Mouse (Mus musculus) spleen, postnatal 4 days (tissue): ENCODE data around the gene Ifngr2.

Experiments
- DNase-seq, 2 experiments: peaks; one replicate each; pipeline ENCODE4 v3.0.0; 2022; ENCODE audit warnings: low spot score in 2 of 2

Gene Ifngr2

DNA sequence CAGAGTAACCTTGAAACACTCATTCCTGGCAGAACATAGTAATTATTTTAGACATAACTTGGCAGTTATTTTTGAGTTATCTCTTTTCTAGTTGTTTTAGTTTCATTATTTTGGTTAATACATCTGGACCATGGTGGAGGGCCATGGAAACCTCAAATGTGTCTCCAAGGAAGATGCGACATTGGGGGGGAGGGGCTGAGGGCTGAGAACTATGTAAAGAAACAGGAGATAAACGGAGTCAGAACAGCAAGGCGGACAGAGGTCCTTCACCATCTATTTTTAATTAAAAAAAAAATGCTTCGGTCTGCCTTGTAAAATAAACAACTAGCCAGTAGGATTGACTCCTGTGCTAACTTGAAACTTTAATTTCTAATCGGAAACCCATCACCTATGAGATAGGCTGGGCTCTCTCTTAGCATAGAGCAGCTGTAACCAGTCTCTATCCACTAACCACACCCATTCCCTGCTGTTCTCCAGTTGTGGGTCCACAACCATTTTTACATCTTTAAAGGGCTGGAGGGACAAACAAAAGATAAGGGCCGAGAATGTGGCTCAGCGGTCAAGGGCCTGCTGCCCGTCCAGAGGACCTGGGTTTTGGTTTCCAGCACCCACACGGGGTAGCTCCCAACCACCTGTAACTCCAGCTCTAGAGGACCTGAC lies 18.6 kb downstream of the Ifngr2 start:
- DNase-seq: no peak

DNA sequence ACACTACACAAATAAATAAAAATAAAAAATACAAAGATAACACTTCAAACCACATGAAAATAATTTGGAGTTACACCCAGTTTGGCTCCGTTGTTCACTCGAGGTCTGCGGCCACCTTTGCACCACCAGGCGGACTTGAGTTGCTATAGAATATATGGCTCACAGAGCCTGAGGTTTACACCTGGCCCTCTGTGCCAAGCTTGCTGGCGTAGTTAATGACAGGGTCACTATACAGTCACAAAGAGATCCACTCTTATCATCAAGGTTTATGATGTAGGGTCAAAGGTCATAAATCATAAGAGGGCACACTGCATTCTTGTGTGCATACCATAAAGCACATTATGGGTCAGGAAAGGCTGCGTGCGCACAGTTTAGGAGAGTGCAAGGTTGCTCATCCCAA lies 19.1 kb downstream of the Ifngr2 start:
- no peak for DNase-seq

DNA sequence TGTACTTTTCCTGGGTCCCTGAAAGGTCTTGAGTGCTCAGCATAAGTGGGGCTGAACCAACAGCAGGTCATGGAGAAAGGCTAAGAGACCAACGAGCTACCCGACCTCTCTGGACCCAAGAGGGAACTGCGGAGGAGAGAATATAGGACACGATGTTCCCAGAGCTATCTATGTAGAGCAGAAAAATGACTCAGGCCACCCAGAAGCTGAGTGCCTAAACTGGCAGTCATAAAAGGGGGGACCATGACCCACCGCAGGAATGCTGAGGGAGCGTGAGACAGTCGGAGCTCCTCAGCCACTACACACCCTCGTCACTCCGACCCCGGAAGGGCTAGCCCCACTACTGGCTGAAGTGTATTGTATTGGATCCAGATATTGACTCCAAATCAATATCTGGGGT lies 22.1 kb downstream of the Ifngr2 start:
- no peak for DNase-seq

DNA sequence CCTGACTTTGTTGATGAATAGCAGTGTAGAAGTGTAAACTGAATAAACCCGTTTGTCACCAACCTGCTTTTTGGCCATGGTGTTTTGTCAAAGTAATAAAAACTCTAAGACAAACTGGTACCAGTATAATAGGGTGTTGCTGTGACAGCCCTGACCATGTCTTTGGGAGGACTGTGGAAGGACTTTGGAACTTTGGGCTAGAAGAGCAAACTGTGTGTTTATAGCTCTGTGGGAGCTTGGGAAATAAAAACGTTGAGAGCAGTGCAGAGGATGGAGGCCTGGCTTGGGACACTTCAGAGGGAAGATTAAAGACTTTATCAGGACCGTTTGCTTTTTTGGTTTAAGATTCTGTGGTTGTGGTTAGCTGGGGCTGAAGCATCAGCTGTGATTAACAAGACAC lies 24.2 kb downstream of the Ifngr2 start:
- no peak for DNase-seq

DNA sequence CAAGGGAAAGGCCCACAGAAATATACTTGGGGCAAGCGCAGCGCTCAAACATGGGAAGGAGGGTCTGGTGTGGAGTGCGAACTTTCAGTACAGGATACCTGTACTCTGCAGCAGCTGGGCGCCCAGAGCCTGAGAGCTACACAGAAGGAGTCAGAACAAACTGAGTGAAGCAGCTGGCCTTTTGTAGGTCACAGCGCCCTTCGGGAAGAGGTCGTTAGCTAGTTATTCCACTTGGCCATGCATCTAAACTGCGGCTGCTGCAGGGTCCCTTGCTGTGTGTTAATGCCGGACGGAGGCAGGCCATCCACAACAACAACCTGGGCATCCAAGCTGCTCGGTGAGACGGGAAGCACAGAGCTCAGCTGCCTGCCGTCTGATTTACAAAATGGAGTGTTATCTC lies 28.3 kb downstream of the Ifngr2 start:
- no peak for DNase-seq

DNA sequence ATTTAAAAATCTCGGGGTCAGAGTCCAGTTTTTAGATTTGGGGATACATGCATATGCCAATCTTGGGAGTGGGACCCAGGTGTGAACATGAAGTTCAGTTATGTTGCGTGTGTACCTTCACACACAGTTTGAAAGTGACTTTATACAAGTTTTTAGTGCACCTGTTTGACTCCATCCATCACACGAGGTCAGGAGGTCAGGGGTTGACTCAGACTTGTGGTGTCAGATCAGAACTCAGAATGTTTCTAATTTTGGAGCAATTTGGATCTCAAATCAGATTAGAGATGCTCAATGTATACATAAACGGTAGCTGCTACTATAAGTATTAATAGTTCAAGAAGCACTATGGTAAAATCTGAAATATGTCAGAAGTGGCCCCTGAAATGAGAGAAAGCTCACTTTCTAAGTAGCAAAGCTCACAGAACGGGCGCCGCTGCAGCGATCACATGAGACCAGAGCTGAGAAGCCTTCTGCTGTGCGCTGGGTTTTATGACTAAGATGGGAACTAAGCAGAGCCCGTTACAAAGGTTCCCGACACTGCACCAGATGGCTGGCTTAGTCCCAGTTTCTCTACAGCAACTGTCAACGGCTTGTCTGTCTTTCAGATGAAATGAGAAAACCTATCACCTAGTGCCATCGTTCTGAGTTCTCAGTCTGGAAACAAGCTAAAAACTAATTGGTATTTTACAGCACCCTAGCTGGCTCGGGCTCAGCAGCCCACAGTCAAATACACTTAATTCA lies 32.3 kb downstream of the Ifngr2 start:
- DNase-seq: no peak

DNA sequence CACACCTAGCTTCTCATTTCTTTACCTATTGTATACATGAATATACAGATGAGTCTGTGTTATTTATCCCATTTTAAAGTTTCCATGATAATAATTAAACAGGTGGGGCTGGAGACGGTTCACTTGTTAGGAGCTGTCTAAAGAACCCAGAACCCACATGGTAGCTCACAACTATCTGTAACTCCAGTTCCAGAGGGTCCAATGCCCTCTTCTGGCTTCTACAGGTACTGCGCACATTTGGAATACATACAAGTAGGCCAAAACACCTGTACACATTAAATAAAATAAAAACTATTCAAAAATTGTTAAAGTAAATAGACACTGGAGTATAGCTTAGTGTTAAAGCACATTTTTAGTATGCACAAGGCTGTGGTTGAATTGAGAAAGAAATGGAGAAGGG lies 35.4 kb downstream of the Ifngr2 start:
- peak; percentile 68 to 86 for DNase-seq

DNA sequence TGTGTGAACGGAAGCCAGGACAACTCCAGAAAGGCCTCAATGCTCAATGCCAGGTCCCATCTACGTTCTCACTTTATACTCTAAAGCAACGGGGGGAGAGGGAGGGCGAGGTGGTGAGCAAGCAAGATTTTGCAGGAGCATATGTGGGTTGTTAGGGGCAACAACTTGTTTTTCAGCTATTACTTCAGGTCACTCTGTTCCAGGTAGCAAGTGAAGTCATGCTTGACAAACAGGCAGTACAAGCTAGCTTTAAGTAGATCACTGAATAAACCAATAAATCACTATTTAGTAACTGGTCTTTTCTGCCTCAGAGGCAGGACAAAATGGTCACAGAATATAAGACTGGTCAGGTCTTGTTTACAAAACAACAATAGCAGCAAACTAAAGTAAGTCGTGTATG lies 38.7 kb downstream of the Ifngr2 start:
- no peak for DNase-seq

DNA sequence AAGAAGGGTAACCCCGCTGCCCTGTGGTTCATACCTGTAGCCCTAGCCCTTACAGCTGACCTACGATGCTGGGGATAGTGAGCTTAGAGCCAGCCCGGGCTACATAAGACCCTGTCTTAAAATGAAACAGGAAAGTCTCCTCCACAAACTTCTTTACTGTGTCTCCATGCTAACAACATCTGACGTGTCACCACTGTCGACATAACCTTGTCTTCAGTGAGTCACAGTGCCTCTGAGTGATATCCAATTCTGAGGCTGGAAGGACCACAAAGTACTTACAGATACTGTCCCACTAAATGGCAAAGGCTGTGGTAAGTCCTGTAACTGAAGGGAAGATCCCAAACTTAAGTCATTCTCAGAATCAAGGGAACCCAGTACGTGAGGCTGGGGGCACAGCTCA lies 39.4 kb downstream of the Ifngr2 start:
- DNase-seq: no peak

DNA sequence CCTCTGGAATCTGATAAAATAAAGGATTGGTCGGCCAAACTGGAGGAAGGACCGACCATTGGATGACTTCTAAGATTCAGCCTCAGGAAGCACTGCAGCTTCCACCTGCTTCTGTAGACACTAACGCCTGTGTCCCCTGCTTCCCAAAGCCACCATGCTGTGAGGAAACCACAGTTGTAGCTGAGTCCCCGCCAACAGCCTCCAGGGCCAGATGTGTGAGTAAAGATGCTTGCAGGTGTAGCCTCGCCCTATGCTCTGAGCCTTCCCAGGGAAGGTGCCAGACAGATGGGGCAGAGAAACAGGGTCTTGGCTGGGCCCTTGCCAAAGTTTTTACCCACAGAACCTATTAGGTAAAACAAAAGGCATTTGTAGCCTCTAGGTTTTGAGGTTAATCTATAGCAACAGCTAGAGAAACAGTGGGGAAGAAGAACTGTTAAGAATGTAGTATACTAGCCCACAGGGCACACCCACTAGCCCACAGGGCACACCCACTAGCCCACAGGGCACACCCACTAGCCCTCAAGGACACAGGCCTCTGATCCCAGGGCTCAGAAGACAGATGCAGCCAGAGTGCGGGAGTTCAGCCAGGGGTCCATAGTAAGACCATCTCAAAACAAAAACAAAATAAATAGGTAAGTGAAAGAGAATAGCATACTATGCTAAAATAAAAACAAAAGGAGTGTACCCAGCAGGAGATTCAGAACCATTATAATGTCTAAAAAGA lies 41.0 kb downstream of the Ifngr2 start:
- no peak for DNase-seq

DNA sequence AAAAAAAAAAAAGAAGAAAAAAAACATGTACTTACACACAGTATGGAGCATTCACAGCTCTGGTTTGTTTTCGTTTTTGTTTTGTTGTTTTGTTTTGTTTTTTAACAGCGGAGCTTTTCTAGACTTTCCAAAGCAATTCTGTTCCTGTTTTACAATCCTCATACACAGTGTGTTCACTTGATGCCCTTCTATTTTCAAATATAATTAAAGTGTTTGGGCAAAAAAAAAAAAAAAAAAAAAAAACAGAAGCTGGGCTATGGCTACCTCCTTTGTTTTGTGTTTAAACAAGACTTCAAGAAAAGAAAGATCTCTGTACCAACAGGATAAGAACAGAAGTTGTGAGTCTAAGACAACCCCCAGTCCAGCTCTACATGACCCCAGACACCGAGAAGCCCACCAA lies 41.8 kb downstream of the Ifngr2 start:
- no peak for DNase-seq

DNA sequence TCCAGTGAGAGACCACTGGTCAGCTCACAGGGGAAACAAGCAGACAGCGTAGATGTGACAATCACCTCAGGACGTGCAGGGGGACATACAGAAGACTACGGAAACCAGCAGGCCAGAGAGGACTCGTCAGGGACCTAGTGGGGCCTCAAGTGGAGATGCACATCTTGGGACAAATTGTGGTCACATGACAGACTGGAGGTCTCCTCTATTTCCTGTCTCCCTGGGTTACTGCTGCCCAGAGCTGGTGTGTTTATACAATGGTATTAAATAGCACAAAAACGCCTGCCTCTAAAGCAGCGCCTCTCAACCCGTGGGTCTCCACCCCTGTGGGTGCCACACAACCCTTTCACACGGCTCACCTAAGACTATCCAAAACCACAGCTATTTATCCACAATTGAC lies 45.3 kb downstream of the Ifngr2 start:
- DNase-seq: no peak

DNA sequence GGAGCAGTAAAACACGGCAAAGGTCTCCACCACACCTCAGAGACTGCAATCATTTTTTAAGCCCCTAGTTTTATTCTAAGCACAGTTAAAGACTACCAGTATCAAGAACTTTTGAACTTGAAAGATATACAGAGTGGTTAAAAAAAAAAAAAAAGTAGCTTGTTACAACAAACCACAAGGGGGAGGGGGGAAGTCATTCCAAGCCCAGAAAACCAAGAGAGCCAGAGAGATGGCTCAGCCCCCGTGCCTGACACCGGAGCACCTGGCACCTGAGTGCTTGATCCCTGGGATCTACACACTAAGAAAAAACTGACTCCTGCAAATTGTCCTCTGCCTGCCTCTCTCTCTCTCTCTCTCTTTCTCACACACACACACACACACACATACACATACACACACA lies 46.4 kb downstream of the Ifngr2 start:
- no peak for DNase-seq

DNA sequence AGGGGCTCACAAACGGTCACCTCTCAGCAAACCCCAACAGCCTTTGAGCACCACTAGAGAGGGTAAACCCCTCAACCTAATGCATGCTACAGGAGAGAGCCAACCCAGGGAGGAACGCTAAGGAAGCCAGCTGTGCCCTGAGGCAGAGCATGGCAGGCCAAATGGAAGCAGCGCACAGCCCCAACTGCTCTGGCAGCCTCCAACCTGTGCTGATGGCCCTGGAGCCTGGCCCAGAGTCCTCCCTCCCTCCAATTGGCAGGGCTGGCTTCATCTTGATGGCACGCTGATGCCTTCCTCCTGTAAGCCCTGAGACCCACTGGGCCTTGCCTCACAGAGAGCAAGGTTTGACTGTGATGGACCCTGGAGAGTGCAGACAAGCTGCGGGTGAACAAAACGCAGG lies 48.2 kb downstream of the Ifngr2 start:
- no peak for DNase-seq

DNA sequence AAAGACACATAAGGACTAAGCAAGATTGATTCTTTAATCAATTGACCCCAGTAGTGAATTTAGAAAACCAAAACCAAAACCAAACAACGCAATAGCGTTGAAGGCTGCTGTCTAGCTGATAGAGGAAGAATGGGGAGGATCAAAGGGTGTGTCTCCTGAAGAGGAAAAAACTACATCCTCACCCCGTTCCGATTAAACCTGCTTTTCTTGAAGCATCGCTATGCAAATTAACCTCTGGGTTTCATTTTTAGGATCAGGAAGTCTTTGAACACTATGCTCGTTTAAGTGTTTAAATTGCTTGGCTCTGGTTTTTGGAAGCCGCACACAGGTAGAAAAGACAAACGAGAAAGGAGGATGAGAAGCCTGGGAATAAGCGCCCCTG lies 49.5 kb downstream of the Ifngr2 start:
- no peak for DNase-seq

DNA sequence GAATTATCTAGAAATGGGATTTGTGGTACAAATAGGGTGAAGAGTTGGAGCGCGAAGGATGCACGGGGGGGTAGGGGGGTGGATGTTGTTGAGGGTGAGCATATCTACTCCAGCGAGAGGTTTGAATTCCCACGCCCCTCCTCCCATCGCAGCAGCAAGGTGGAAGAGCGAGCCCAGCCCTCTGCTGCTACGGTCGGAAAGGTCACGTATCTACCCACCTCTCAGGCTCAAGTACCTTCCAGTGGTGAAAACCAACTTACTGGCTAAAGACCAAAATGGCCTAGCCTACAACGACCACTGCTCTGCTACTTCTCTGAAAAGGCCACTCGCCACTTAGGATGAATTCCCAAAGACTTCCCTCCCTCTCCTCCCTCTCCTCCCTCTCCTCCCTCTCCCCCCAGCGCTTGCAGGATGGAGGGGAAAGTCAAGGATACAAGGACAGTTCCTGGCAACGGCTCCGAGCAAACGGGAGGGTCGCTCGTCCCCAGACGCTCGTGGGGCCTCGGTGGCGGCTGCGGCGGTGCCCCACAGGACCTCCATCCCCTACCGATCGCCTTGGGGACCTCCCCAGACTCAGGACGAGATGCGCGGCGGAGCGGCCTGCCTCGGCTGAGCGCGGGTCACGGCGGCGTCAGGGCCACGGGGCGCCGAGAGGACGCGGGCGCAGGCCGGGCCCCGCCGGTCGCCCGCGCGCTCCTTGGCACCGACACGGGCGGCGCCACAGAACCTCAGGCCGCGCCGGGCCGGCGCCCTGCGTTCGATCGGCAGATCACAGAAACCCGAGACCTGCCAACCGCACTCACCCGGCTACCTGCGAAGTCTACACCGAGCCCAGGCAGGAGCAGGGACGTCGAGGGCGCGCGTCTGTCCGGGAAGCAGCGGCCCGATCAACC lies 50.2 kb downstream of the Ifngr2 start:
- no peak for DNase-seq

DNA sequence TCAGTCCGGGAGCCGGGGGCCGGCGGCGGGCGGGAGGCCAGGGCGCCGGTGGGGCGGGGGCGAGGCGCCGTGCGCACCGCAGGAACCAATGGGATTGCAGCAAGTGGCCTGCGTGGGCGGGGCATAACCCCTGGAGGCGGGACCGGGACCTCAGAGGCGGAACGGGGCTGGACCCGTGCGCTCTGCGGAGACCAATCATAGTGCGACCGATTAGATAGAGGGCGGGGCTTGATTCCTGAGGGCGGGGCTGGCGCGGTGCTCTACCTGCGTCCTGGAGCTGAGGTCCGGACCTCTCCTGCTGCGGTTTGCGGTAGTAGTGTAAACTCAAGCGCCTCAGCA lies 50.8 kb downstream of the Ifngr2 start, which contains the start of gene Tmem50b:
TSS of gene Tmem50b (minus strand) at position 129 of the 339 bp plus-strand sequence.
- DNase-seq: peak; percentile 100

DNA sequence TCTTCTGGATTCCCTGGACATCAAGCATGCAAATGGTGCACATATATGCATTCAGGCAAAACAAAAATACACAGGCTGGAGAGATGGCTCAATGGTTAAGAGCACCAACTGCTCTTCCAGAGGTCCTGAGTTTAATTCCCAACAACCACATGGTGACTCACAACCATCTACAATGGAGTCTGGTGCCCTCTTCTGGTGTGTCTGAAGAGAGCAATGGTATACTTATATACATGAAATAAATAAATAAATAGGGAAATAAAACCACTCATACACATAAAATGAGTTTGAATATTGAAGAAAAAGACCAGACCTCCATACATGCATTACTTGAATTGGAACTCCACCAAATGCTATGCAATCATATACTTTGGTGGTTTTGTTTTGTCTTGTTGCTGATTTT lies 52.4 kb downstream of the Ifngr2 start:
- no peak for DNase-seq

DNA sequence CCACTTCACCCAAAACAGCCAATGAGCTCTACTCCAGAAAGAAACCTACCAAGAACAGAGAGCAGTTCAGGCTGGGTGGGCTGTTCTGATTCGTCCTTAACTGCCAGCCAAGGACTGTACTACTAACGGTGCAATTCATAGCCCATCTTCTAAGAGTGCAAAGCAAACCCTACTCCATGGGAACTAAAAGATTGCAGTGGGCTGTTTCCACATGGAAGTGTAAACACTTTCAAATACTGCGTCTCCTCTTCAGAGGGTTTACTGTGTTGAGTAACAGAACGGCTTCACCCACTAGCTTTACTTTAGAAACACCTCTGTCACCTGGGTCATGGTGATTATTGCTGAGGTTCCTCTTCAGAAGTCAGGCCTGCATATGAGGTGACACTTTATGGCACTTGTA lies 54.2 kb downstream of the Ifngr2 start:
- no peak for DNase-seq

DNA sequence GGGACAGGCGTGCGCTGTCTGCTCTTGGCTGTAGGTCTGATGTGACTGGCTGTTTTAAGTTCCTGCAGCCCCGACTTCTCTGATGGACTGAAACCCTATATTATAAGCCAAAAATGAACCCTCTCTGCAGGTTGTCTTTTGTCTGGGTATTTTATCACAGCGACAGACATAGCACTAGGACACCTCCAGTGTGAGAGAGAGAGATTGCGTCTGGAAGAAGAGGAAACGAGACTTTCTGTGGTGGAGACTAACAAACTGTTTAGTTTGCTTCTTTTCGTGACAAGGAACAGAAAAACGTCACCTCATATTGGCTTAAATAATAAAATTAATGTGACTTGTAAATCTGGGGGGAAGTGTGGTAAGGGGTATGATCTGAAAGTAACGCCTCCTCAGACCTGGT lies 54.8 kb downstream of the Ifngr2 start:
- no peak for DNase-seq

DNA sequence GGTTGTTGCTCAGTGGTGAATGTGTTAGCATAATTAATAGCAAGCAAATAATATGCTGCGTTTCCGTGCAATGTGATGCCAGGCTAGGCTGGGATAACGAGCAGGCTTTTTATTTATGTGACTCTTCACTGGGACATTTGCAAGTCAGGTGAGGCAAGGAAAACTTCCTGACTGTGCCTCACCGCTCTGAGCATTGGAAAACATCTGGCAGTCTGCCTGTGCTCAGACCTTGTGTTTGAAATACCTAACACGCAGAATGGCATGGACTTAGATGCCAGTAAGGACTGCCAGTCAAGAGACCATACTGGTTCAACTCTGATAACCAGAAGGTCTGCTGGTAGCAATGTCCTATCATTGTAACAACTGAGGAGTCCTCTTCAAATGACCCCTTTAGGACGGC lies 58.3 kb downstream of the Ifngr2 start:
- no peak for DNase-seq

DNA sequence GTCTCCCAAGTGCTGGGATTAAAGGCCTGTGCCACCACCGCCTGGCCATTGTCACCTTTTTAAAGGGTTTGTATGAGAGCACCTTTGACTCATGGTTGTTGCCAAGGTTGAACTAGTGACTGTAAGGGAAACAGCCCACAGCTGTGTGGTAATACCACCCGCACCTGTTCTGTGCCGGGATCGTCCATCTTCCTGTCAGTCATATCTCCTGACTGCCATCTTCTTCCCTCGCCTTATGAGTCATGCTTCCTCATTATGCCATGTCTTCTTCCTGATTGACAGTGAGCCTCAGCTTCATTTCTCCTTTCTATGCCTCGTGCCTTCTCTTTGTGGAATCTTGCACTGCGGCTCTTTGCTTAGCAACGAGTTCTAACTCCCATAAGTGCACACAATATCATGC lies 60.1 kb downstream of the Ifngr2 start:
- no peak for DNase-seq
